ENCODE assay signal across 9 mouse cellular contexts in genomic region chr8:70553740-70554139, GRCm38 (mm10). TPM values are rescaled to one million over a fixed set of nuclear protein-coding genes. Genes with fewer than 3 reads are reported as not detected.
DNase-seq lines count a peak whose midpoint lies in the region; ATAC-seq and TF ChIP-seq lines count a peak whose summit lies in the region.
"Had no signal": no experiment of that assay in that cellular context is flagged by ENCODE, and none has a peak within 500 bp of the region (broad histone marks: within the 10 kb centered on the region; RNA-seq: fewer than 3 reads in every experiment).

No protein-coding gene starts in this region.

- TF ChIP-seq CTCF in lung, embryonic 14.5 days (IDR thresholded peaks at IDR 0.05; ENCODE audit: low read depth): no peak

- H3K4me1 ChIP-seq in heart, embryonic 13.5 days: peaks cover 61% of the 10 kb centered on the region
- H3K4me1 ChIP-seq in lung, embryonic 14.5 days (ENCODE audit: insufficient read depth): peaks cover 3% of the 10 kb centered on the region; the same call in 1 of the 2 replicates

- DNase-seq in frontal cortex, postnatal 25 days (ENCODE audit: low spot score in 2 of 2): no peak
- DNase-seq in thymus, postnatal 14 days: peak; percentile 39
- no peak for DNase-seq in thymus, postnatal 4 days
- peak; percentile 67 for DNase-seq in lung, embryonic 14.5 days
- DNase-seq in left cerebral cortex, adult 18-20 months (ENCODE audit: low spot score in 2 of 2): no peak
- DNase-seq in thymus, postnatal 25 days: no peak

- peaks cover 8% of the 10 kb centered on the region; the same call in 1 of the 2 replicates for H3K36me3 ChIP-seq in heart, embryonic 13.5 days
- H3K36me3 ChIP-seq in lung, embryonic 14.5 days (ENCODE audit: insufficient read depth): no peaks in the 10 kb centered on the region; the same call in 1 of the 2 replicates

- H3K4me3 ChIP-seq in heart, embryonic 13.5 days: no peak overlapping the region
- no peak overlapping the region for H3K4me3 ChIP-seq in lung, embryonic 14.5 days (ENCODE audit: low read depth, low read length)

- ATAC-seq in frontal cortex, adult (ENCODE audit: low TSS enrichment): 0 out of 2 replicates have a peak, but pooled peaks have one; percentile 14
- 0 out of 2 replicates have a peak, but pooled peaks have one; percentile 15 for ATAC-seq in heart, embryonic 13.5 days (ENCODE audit: extremely low read depth, insufficient number of reproducible peaks, low FRiP score, low TSS enrichment)
- ATAC-seq in lung, embryonic 14.5 days (ENCODE audit: insufficient read depth): no peak

- H3K4me2 ChIP-seq in heart, embryonic 13.5 days: no peak overlapping the region
- no peak overlapping the region for H3K4me2 ChIP-seq in lung, embryonic 14.5 days

- peak overlapping the region; percentile 74 for H3K27ac ChIP-seq in heart, embryonic 13.5 days (replicated peaks)
- H3K27ac ChIP-seq in lung, embryonic 14.5 days (ENCODE audit: low read depth): no peak overlapping the region
- H3K27ac ChIP-seq: kidney, postnatal 0 days had no signal

- H3K9ac ChIP-seq in heart, embryonic 13.5 days: no peak overlapping the region
- H3K9ac ChIP-seq in lung, embryonic 14.5 days: no peak overlapping the region

- H3K27me3 ChIP-seq in heart, embryonic 13.5 days (replicated peaks): no peaks in the 10 kb centered on the region
- no peaks in the 10 kb centered on the region for H3K27me3 ChIP-seq in lung, embryonic 14.5 days (ENCODE audit: insufficient read depth, low read length)

- no peaks in the 10 kb centered on the region for H3K9me3 ChIP-seq in heart, embryonic 13.5 days
- no peaks in the 10 kb centered on the region for H3K9me3 ChIP-seq in lung, embryonic 14.5 days (ENCODE audit: low read depth, low read length)

RNA-seq across cellular contexts. Expression of gene Ell, which starts 14.5 kb away (rescaled TPM):
- polyA plus RNA-seq in heart, embryonic 13.5 days (2015; fragmentation: Nextera tagmentation; extraction: Ambion mirVana): 11.6 and 12.5 TPM in 2 replicates
- polyA plus RNA-seq in lung, embryonic 14.5 days (2014; fragmentation: Nextera tagmentation; extraction: Ambion mirVana): 18.5 and 20.0 TPM in 2 replicates
- 10 to 100 TPM; 19.0 to 21.6 TPM for total RNA-seq in left cerebral cortex, adult 18-20 months (2021)

RNA-seq across cellular contexts. Expression of gene Kxd1, which starts 26.0 kb away (rescaled TPM):
- polyA plus RNA-seq in heart, embryonic 13.5 days (2015; fragmentation: Nextera tagmentation; extraction: Ambion mirVana): 65.8 and 71.2 TPM in 2 replicates
- polyA plus RNA-seq in lung, embryonic 14.5 days (2014; fragmentation: Nextera tagmentation; extraction: Ambion mirVana): 56.3 and 59.0 TPM in 2 replicates
- total RNA-seq in left cerebral cortex, adult 18-20 months (2021): 10 to 100 TPM; 44.8 to 46.4 TPM

RNA-seq across cellular contexts. Expression of gene Fkbp8, which starts 26.2 kb away (rescaled TPM):
- polyA plus RNA-seq in heart, embryonic 13.5 days (2015; fragmentation: Nextera tagmentation; extraction: Ambion mirVana): 240 and 251 TPM in 2 replicates
- polyA plus RNA-seq in lung, embryonic 14.5 days (2014; fragmentation: Nextera tagmentation; extraction: Ambion mirVana): 239 and 245 TPM in 2 replicates
- 100 to 1,000 TPM; 407 to 421 TPM for total RNA-seq in left cerebral cortex, adult 18-20 months (2021)

RNA-seq across cellular contexts. Expression of gene Isyna1, which starts 40.4 kb away (rescaled TPM):
- 135 and 145 TPM in 2 replicates for polyA plus RNA-seq in heart, embryonic 13.5 days (2015; fragmentation: Nextera tagmentation; extraction: Ambion mirVana)
- 91.6 and 107 TPM in 2 replicates for polyA plus RNA-seq in lung, embryonic 14.5 days (2014; fragmentation: Nextera tagmentation; extraction: Ambion mirVana)
- 10 to 100 TPM; 50.4 to 60.8 TPM for total RNA-seq in left cerebral cortex, adult 18-20 months (2021)

RNA-seq across cellular contexts. Expression of gene Uba52, which starts 43.1 kb away (rescaled TPM):
- 842 and 891 TPM in 2 replicates for polyA plus RNA-seq in heart, embryonic 13.5 days (2015; fragmentation: Nextera tagmentation; extraction: Ambion mirVana)
- 964 and 1,036 TPM in 2 replicates for polyA plus RNA-seq in lung, embryonic 14.5 days (2014; fragmentation: Nextera tagmentation; extraction: Ambion mirVana)
- total RNA-seq in left cerebral cortex, adult 18-20 months (2021): 100 to 1,000 TPM; 924 to 953 TPM

Comparison
In these comparisons a context has a peak if more than half of its experiments do, and no peak if none do; other contexts are left out.
1. DNase-seq: peak in thymus, postnatal 14 days (single experiment) and lung, embryonic 14.5 days (single experiment); none in frontal cortex, postnatal 25 days (0 of 2), thymus, postnatal 4 days (single experiment), left cerebral cortex, adult 18-20 months (0 of 2) and thymus, postnatal 25 days (single experiment).